Mouse (Mus musculus) gastrocnemius, adult 2 months (tissue): ENCODE data around the gene Gm21970. TPM values are rescaled to one million over a fixed set of nuclear protein-coding genes. Genes with fewer than 3 reads are reported as not detected.
A peak's percentile ranks its signal among the peaks of the same experiment; 100 is the strongest.

Experiments
- DNase-seq: peaks from one replicate; pipeline ENCODE4 v3.0.0; 2022
- H3K27ac ChIP-seq: fragments of 200-600 bp; 2 replicates; pipeline ENCODE4 v1.8.1; 2022; ENCODE audit warnings: mild to moderate bottlenecking
- H3K4me3 ChIP-seq: fragments of 200-600 bp; 2 replicates; pipeline ENCODE4 v1.8.1; 2022; ENCODE audit warnings: mild to moderate bottlenecking, moderate library complexity
- CTCF ChIP-seq: fragments of 200-600 bp; IDR thresholded peaks from 2 replicates; pipeline ENCODE4 v1.8.1; 2022; ENCODE audit warnings: antibody characterized with exemption, mild to moderate bottlenecking, moderate library complexity
- intact Hi-C: fragments of 180-260 bp; cut with DNase I; formaldehyde crosslinking; loops from one replicate; pipeline ENCODE4 v1.15.1; 2025
- long read RNA-seq, 2 experiments: library from polyadenylated mRNA; stranded (forward); transcript quantifications; one replicate each; pipeline ENCODE4 v2.0.0; 2021
- total RNA-seq, 2 experiments: library from RNA; stranded (reverse); gene quantifications; 2 replicates each; pipeline ENCODE4 v1.2.3; 2021

Gm21970 gene
- under 1 TPM in 1 of 2 experiments, not detected in 1; 0.45 TPM for total RNA-seq
- long read RNA-seq, experiment 1: 0 reads
- long read RNA-seq, experiment 2: 0 reads

DNA sequence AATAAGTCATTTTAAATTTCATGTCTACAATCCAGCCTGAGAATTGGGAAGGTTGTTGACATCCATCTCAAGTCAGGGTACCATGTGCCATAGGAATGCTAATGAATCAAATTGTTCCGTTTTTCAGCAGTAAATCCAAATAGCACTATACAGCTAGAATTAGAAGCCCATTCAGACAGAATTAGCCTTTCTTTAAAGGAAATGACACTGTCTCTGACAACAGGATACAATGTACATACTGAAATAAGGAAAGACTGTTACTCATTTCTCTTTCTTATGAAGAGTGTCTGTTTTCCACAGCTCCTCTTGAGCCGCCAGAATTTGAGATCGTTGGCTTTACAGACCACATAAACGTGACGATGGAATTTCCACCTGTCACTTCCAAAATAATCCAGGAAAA, at the start of gene Gm21970:
Gm21970 (plus strand) TSS at position 301 of the 400 bp plus-strand sequence.
- DNase-seq: no peak
- intact Hi-C loops: no loop called here
- H3K27ac ChIP-seq: no peak within 1 kb of the TSS
- TF ChIP-seq CTCF: no peak
- H3K4me3 ChIP-seq: no peak within 1 kb of the TSS

DNA sequence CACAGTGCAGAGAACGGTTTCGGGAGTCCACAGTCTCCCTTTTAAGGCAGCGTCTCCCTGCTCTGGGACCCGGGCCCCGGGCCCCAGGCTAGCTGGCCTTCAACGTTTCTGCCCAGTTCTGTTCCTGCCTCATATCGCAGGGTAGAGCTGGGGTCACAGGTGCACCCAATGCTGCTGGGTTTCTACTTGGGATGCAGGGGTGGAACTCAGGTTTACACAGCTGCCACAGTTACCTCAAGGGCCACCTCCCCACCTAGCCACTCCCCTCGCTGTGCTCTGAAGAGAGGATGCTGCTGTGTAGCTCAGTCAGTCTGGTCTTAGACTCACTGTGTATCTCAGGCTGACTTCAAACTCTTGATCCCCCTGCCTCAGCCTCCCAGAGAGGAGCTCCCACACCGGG, 45.0 kb upstream of the Gm21970 start:
- DNase-seq: no peak
- no peak overlapping the region for H3K27ac ChIP-seq
- intact Hi-C loops: no loop called here
- no peak for TF ChIP-seq CTCF
- H3K4me3 ChIP-seq: no peak overlapping the region

DNA sequence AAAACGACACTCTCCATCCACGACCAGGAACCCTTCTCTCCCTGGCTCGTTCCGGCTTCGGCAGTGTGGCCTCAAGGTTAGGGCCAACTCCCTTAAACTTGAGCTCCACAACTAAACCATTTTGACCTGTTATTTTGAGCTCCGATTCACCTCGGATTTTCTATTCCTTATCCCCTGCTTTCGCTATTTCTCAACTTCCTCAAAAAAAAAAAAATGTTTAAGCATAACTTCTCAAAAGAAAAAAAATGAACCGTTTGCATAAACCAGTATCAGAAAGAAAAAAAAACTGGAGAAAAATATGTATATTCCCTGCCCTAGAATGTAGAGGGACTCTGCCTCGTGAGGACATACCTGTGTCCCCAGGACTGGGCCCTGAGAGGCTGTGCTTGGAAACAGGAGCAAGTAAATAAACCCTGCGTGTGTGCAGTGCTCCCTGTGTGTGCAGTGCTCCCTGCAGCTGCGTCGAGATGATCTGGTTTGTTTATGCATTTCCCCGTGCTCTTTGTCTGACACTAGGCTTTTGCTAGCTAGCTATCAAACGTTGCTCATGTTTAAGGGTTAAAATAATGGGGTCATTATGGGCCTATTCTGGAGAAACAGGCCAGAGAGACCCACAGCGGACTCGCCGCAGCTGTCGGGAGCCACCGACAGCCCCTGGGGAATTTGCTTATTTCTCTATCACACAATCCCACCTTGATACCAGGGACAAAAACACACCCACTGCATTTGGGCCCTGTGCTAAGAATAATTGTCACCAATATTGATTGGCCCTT, 43.8 kb upstream of the Gm21970 start:
- peak overlapping the region; percentile 63 for H3K4me3 ChIP-seq
- intact Hi-C loops: no loop called here
- TF ChIP-seq CTCF: no peak
- H3K27ac ChIP-seq: peak overlapping the region; percentile 71; the same call in 1 of the 2 replicates
- no peak for DNase-seq

DNA sequence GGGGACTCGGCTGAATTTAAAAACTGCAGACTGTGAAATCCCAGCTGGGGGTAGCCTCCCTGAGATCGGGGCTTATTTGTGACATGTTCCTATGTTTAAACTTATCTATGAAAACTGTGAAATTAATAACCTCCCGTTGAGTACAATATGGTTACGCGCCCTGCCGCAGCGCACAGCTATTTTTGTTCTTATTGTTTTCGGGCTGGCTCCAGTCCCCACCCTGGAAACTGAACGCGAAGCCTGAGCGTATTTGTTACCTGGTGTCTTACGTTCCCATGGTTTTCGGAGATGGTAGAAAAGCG, 43.3 kb upstream of the Gm21970 start:
- intact Hi-C loops: no loop called here
- Histone ChIP-seq H3K4me3 (peak overlapping the region; percentile 63), H3K27ac (peak overlapping the region; percentile 71)
- no peak for TF ChIP-seq CTCF
- DNase-seq: no peak

DNA sequence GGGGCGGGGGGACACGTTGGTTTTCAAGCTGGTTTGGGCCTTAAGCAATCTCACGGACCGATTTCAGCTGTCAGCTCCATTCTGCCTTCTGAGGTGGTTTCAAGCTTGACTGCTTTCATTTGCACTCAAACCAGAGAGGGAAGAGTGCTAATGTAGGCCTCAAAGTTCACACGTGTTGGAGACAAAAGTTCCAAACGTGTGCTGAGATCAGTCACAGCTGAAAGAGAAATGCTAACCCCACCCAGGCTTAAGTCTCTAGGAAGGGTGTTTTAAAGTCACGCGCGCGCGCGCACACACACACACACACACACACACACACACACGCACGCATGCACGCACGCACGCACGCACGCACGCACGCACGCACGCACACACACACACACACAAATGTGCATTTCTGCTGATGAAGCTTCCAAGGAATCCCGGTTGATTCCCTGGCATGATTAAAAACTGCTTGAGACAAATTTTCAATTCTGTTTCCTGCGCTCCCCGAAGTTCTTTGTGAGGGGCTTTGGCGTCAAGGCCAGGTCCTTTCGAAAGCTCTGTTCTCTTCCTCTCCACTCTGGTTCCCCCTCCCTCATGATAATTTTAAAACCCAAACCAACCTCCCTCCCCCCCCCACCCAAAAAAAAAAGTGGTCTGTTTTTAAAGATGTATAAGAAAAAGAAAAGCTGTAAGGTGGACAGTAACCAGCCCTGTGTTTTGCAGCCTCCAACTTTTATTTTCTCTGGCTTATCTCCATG, 42.8 kb upstream of the Gm21970 start:
- Histone ChIP-seq H3K27ac (peak overlapping the region; percentile 71), H3K4me3 (peak overlapping the region; percentile 63)
- no peak for DNase-seq
- intact Hi-C loops: no loop called here
- no peak for TF ChIP-seq CTCF

DNA sequence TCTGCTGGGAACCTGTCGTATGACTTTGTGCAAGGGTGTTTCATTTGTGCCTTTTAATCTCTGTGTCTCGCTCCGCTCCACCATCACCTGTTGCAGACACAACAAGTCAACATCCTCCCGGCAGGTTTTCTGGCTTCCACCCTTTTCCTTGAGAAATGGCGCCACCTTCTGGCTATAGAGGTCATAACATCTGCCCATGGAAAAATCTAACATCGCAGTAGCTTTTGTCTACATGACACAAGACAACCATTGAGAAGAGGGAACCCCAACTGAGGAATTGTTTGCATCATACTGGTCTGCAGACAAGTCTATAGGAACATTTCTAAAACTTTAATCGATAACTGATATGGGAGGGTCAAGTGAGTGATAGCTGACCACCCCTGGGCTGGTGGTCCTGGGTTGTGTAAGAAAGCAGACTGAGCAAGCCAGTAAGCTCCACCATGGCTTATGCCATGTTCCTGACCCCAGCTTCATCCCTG, 39.4 kb upstream of the Gm21970 start:
- H3K4me3 ChIP-seq: no peak overlapping the region
- H3K27ac ChIP-seq: no peak overlapping the region
- intact Hi-C loops: loop anchor here (1.0 to 10.0 kb wide), 3 partner anchors 190 to 271 kb away; no protein-coding TSS in a partner anchor
- peak; percentile 67 for DNase-seq
- peak; percentile 86 for TF ChIP-seq CTCF

DNA sequence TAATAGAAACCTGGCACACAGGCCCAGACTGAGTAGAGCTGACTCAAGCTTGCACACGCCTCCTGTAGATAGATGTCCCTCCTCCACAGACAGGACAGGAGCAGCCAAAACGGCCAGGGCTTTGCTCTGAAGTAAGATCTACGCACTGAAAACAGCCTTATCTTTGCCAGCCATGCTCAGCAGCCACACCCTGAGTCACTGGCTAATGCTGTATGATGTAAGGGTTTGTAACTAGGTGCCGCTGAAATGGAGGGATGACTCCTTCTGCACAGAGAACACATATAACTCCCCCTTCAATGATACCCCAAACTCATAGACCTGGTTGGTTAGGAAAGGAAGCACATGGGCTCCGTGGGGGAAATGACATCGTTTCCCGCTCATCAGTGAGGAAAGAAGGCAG, 38.8 kb upstream of the Gm21970 start:
- H3K27ac ChIP-seq: no peak overlapping the region
- intact Hi-C loops: loop anchor here (1.0 to 10.0 kb wide), 3 partner anchors 190 to 271 kb away; no protein-coding TSS in a partner anchor
- TF ChIP-seq CTCF: no peak
- DNase-seq: no peak
- H3K4me3 ChIP-seq: no peak overlapping the region

DNA sequence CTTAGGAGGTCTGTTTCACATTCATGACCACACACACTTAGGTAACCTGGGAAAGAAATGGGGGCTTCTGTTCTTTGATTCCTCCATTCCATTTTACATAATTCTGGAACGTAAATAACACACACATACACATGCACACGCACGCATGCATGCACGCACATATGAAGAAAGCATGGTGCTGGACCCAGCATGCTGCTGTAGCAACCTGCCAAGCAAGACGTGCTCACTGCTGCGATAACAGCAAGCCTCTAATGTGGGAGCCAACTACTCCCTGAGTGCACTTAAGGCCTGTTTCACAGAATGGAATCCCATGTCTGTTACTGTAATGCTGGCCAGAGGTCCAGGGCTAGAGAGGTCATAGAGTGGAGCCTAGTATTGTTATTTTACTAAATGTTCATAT, 38.3 kb upstream of the Gm21970 start:
- H3K4me3 ChIP-seq: no peak overlapping the region
- no peak for DNase-seq
- intact Hi-C loops: loop anchor here (5.0 to 10.0 kb wide), 2 partner anchors 191 to 212 kb away; no protein-coding TSS in a partner anchor
- no peak overlapping the region for H3K27ac ChIP-seq
- TF ChIP-seq CTCF: no peak

DNA sequence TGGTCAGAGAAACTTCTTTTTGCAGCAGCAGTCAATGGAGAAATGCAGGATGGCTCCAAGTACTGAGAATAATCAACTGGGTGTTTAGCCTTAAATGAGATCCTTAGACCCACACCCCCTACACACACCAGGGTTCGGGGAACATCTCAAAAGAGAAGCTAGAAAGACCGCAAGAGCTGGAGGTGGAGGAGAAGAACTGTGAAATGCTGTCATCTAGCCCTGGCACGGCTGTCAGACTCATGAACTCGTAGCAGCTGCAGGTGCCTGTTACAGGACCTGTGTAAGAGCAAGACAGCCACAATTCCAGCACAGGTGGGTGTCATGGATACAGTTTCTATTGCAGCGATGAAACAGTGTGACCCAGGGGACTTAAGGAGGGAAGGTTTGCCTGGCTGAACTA, 37.9 kb upstream of the Gm21970 start:
- Histone ChIP-seq H3K4me3 (no peak overlapping the region), H3K27ac (no peak overlapping the region)
- TF ChIP-seq CTCF: no peak
- DNase-seq: no peak
- intact Hi-C loops: loop anchor here (5.0 to 10.0 kb wide), 2 partner anchors 191 to 211 kb away; no protein-coding TSS in a partner anchor

DNA sequence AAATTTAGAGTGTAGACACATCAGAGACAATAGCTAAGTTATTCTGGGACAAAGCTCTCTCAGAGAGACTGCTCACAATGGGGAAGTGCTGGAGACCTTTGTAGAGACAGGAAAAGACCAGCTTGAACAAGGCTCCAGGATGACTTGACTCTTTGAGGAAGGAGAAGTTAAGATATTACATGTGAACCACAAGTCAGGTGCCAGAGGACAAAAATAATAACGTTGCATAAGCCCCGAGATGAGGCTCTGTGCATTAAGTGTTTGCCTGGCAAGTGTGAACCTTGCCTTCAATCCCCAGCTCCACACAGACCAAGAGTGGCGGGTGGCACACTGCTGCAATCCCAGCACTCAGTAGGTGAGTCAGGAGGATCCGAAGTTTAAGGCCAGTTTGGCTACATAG, 36.9 kb upstream of the Gm21970 start:
- intact Hi-C loops: loop anchor here (5.0 to 10.0 kb wide), 2 partner anchors 192 to 210 kb away; no protein-coding TSS in a partner anchor
- no peak for TF ChIP-seq CTCF
- no peak overlapping the region for H3K4me3 ChIP-seq
- H3K27ac ChIP-seq: no peak overlapping the region
- no peak for DNase-seq

DNA sequence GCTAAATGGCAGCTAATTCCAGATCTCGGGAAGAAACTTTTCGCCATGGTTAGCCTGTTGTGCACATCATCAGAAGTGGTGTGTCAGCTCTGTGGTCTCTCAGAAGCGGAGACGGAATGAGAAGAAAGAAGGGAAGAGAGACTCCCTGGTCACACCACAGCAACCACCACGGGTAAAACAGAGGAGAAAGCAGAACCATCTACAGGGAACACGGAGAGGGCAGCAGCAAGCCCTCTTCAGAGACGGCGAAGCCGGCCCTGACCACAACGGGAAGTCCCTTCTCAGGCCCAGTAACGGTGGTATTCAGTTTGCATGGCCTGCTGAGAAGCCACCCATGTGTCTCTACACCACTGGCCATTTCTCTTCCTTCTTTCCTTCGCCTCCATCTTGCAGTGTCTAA, 36.4 kb upstream of the Gm21970 start:
- no peak overlapping the region for H3K4me3 ChIP-seq
- no peak overlapping the region for H3K27ac ChIP-seq
- no peak for TF ChIP-seq CTCF
- no peak for DNase-seq
- intact Hi-C loops: loop anchor here (5.0 to 10.0 kb wide), 3 partner anchors 87 to 210 kb away; no protein-coding TSS in a partner anchor

DNA sequence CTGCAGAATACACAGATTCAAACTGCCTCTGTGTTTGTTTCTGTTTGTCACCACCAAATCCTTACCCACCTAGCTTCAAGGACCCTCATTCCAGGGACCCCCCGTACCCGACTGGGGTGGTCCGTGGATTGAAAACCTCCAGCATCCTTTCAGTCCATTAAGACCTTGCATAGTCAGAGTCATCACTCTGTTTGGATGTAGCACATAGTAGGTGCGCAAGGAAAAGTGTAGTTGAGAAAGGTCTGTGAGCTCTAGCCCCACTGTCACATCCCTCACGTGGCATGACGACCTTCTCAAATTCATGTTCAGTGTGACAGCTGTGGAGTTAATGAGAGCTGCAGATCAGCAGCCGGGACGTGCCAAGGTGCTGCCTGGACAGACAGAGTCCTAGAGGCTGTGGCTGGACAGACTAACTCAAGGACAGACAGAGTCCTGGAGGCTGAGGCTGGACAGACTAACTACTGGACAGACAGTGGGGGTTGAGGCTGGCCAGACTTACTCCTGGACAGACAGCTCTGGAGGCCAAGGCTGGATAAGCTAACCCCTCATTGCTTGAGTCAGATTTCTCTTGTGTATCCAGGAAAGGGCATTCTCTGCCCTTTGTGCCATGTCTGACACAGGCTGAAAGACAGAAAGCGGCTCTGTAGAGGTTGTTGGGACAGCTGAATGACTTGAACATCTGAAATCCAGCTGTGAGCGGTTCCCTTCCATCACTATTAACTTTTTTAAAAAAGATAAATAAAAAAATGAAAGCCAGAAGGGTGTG, 34.6 kb upstream of the Gm21970 start:
- Histone ChIP-seq H3K4me3 (no peak overlapping the region), H3K27ac (no peak overlapping the region)
- no peak for DNase-seq
- intact Hi-C loops: loop anchor here (5.0 to 10.0 kb wide), 3 partner anchors 85 to 208 kb away; no protein-coding TSS in a partner anchor
- no peak for TF ChIP-seq CTCF
